Comparison of ENCODE assay signal across 8 mouse cellular contexts in genomic region chr17:46874133-46874532, GRCm38 (mm10). TPM values are rescaled to one million over a fixed set of nuclear protein-coding genes. Genes with fewer than 3 reads are reported as not detected.
A peak's percentile ranks its signal among the peaks of the same experiment; 100 is the strongest.
DNase-seq lines count a peak whose midpoint lies in the region; ATAC-seq and TF ChIP-seq lines count a peak whose summit lies in the region.

No protein-coding gene starts in this region.

- no peak overlapping the region for H3K9ac ChIP-seq in forebrain, embryonic 13.5 days
- H3K9ac ChIP-seq in kidney, embryonic 15.5 days: no peak overlapping the region
- H3K9ac ChIP-seq in stomach, embryonic 14.5 days (replicated peaks; ENCODE audit: low read depth, low read length): no peak overlapping the region

- H3K4me2 ChIP-seq in forebrain, embryonic 13.5 days: no peak overlapping the region
- no peak overlapping the region for H3K4me2 ChIP-seq in kidney, embryonic 15.5 days
- no peak overlapping the region for H3K4me2 ChIP-seq in stomach, embryonic 14.5 days (replicated peaks; ENCODE audit: low read depth, low read length)

- H3K4me1 ChIP-seq in forebrain, embryonic 10.5 days: peaks cover 26% of the 10 kb centered on the region
- H3K4me1 ChIP-seq in forebrain, embryonic 13.5 days: no peaks in the 10 kb centered on the region
- H3K4me1 ChIP-seq in E14TG2a.4 (replicated peaks; ENCODE audit: low read depth, low read length): peaks cover 92% of the 10 kb centered on the region
- peaks cover 14% of the 10 kb centered on the region for H3K4me1 ChIP-seq in kidney, embryonic 15.5 days
- H3K4me1 ChIP-seq in stomach, embryonic 14.5 days (ENCODE audit: control insufficient read depth, insufficient read depth, low read length): 0 out of 2 replicates have a peak, but pooled peaks cover 9% of the 10 kb centered on the region

- no peak for DNase-seq in forebrain, embryonic 10.5 days (ENCODE audit: extremely low spot score, low spot score)
- DNase-seq in heart, adult 18-20 months: peak; percentile 67 to 82
- DNase-seq in frontal cortex, postnatal 25 days (ENCODE audit: low spot score in 2 of 2): no peak
- no peak for DNase-seq in urinary bladder, postnatal 10 days (ENCODE audit: low spot score)

- H3K9me3 ChIP-seq in forebrain, embryonic 10.5 days: no peaks in the 10 kb centered on the region
- no peaks in the 10 kb centered on the region for H3K9me3 ChIP-seq in forebrain, embryonic 13.5 days (replicated peaks)
- no peaks in the 10 kb centered on the region for H3K9me3 ChIP-seq in E14TG2a.4 (ENCODE audit: low read length)
- no peaks in the 10 kb centered on the region for H3K9me3 ChIP-seq in kidney, embryonic 15.5 days (replicated peaks)
- H3K9me3 ChIP-seq in stomach, embryonic 14.5 days (ENCODE audit: control insufficient read depth, low read depth, low read length): no peaks in the 10 kb centered on the region

- TF ChIP-seq CTCF in E14TG2a.4 (conservative IDR thresholded peaks at IDR 0.05; ENCODE audit: low read length): no peak

- no peak overlapping the region for H3K4me3 ChIP-seq in forebrain, embryonic 10.5 days
- no peak overlapping the region for H3K4me3 ChIP-seq in forebrain, embryonic 13.5 days
- 0 out of 2 replicates have a peak overlapping the region, but pooled peaks have one; percentile 14 for H3K4me3 ChIP-seq in E14TG2a.4 (replicated peaks; ENCODE audit: low read length)
- no peak overlapping the region for H3K4me3 ChIP-seq in kidney, embryonic 15.5 days (replicated peaks)
- no peak overlapping the region for H3K4me3 ChIP-seq in stomach, embryonic 14.5 days (ENCODE audit: low read depth, low read length)

- ATAC-seq in forebrain, embryonic 13.5 days: no peak
- ATAC-seq in kidney, embryonic 15.5 days (replicated peaks; ENCODE audit: low FRiP score): no peak
- ATAC-seq in stomach, embryonic 14.5 days (ENCODE audit: insufficient number of reproducible peaks, insufficient read depth, low FRiP score, low read depth): peak; percentile 29; the same call in 1 of the 2 replicates

- H3K36me3 ChIP-seq in forebrain, embryonic 10.5 days (replicated peaks): no peaks in the 10 kb centered on the region
- no peaks in the 10 kb centered on the region for H3K36me3 ChIP-seq in forebrain, embryonic 13.5 days (ENCODE audit: poor library complexity, severe bottlenecking)
- H3K36me3 ChIP-seq in E14TG2a.4 (ENCODE audit: insufficient read depth, low read length): no peaks in the 10 kb centered on the region
- H3K36me3 ChIP-seq in kidney, embryonic 15.5 days: no peaks in the 10 kb centered on the region
- H3K36me3 ChIP-seq in stomach, embryonic 14.5 days (ENCODE audit: control insufficient read depth, insufficient read depth, low read length): no peaks in the 10 kb centered on the region

- no peaks in the 10 kb centered on the region for H3K27me3 ChIP-seq in forebrain, embryonic 10.5 days (ENCODE audit: poor library complexity, severe bottlenecking)
- H3K27me3 ChIP-seq in forebrain, embryonic 13.5 days: no peaks in the 10 kb centered on the region
- H3K27me3 ChIP-seq in E14TG2a.4 (ENCODE audit: insufficient read depth, low read length): no peaks in the 10 kb centered on the region
- H3K27me3 ChIP-seq in kidney, embryonic 15.5 days: no peaks in the 10 kb centered on the region
- H3K27me3 ChIP-seq in stomach, embryonic 14.5 days (ENCODE audit: control insufficient read depth, insufficient read depth, low read length): no peaks in the 10 kb centered on the region

- H3K27ac ChIP-seq in forebrain, embryonic 10.5 days: peak overlapping the region; percentile 42
- H3K27ac ChIP-seq in forebrain, embryonic 13.5 days: no peak overlapping the region
- H3K27ac ChIP-seq in kidney, embryonic 15.5 days: 0 out of 2 replicates have a peak overlapping the region, but pooled peaks have one; percentile 9
- H3K27ac ChIP-seq in stomach, embryonic 14.5 days (ENCODE audit: low read length): no peak overlapping the region

- 59% methylated on average over 10 of the region's 10 CpGs for WGBS in forebrain, embryonic 10.5 days
- 58% methylated on average over 10 of the region's 10 CpGs for WGBS in forebrain, embryonic 13.5 days
- 30% methylated on average over 10 of the region's 10 CpGs for WGBS in kidney, embryonic 15.5 days
- WGBS in stomach, embryonic 14.5 days: 25% methylated on average over 10 of the region's 10 CpGs

RNA-seq across cellular contexts. Expression of gene Bicral, which starts 15.9 kb away (rescaled TPM):
- polyA plus RNA-seq in forebrain, embryonic 10.5 days (2016; fragmentation: Nextera tagmentation; extraction: Ambion mirVana): 2.9 and 4.1 TPM in 2 replicates
- 5.2 and 5.8 TPM in 2 replicates for polyA plus RNA-seq in forebrain, embryonic 13.5 days (2015; fragmentation: Nextera tagmentation; extraction: Ambion mirVana)
- 10 to 100 TPM in 1 of 2 experiments, 1 to 10 TPM in 1; 7.5 to 13.0 TPM for total RNA-seq in heart, adult 18-20 months (2021)
- polyA plus RNA-seq in kidney, embryonic 15.5 days (2015; fragmentation: Nextera tagmentation; extraction: Ambion mirVana): 4.2 and 4.9 TPM in 2 replicates
- polyA plus RNA-seq in stomach, embryonic 14.5 days (2014; fragmentation: Nextera tagmentation; extraction: Ambion mirVana): 6.0 and 6.6 TPM in 2 replicates

RNA-seq across cellular contexts. Expression of gene Tbcc, which starts 16.4 kb away (rescaled TPM):
- 43.1 and 48.4 TPM in 2 replicates for polyA plus RNA-seq in forebrain, embryonic 10.5 days (2016; fragmentation: Nextera tagmentation; extraction: Ambion mirVana)
- polyA plus RNA-seq in forebrain, embryonic 13.5 days (2015; fragmentation: Nextera tagmentation; extraction: Ambion mirVana): 51.3 and 53.5 TPM in 2 replicates
- total RNA-seq in heart, adult 18-20 months (2021): 10 to 100 TPM; 16.0 to 16.6 TPM
- 59.3 and 59.7 TPM in 2 replicates for polyA plus RNA-seq in kidney, embryonic 15.5 days (2015; fragmentation: Nextera tagmentation; extraction: Ambion mirVana)
- polyA plus RNA-seq in stomach, embryonic 14.5 days (2014; fragmentation: Nextera tagmentation; extraction: Ambion mirVana): 52.6 and 54.3 TPM in 2 replicates

RNA-seq across cellular contexts. Expression of gene Prph2, which starts 36.1 kb away (rescaled TPM):
- not detected in 2 replicates for polyA plus RNA-seq in forebrain, embryonic 10.5 days (2016; fragmentation: Nextera tagmentation; extraction: Ambion mirVana)
- not detected in 2 replicates for polyA plus RNA-seq in forebrain, embryonic 13.5 days (2015; fragmentation: Nextera tagmentation; extraction: Ambion mirVana)
- total RNA-seq in heart, adult 18-20 months (2021): not detected
- polyA plus RNA-seq in kidney, embryonic 15.5 days (2015; fragmentation: Nextera tagmentation; extraction: Ambion mirVana): 0.08 TPM in 1 of 2 replicates, not detected in the other
- polyA plus RNA-seq in stomach, embryonic 14.5 days (2014; fragmentation: Nextera tagmentation; extraction: Ambion mirVana): not detected in 2 replicates

Comparison
In these comparisons a context has a peak if more than half of its experiments do, and no peak if none do; other contexts are left out.
1. H3K27ac ChIP-seq: peak in forebrain, embryonic 10.5 days (single experiment) and kidney, embryonic 15.5 days (single experiment); none in forebrain, embryonic 13.5 days (single experiment) and stomach, embryonic 14.5 days (single experiment).
2. DNase-seq: peak in heart, adult 18-20 months (2 of 2); none in forebrain, embryonic 10.5 days (single experiment), frontal cortex, postnatal 25 days (0 of 2) and urinary bladder, postnatal 10 days (single experiment).